Mouse (Mus musculus) kidney, postnatal 36 days (tissue): ENCODE data around the gene Adamts17.

ENCODE experiments used
- DNase-seq, 2 experiments: peaks; one replicate each; pipeline ENCODE4 v3.0.0; 2021 to 2022; ENCODE audit warnings: mixed read lengths in 2 of 2

Adamts17 gene

GRCm38 (mm10) chr7:66839463-66840007 is at the start of gene Adamts17:
Adamts17 (plus strand) TSS chr7:66839735.
- peak; percentile 96 for DNase-seq

- DNase-seq, result peak; percentile 57 to 61
These were observed 49.4 kb upstream of the Adamts17 start for GRCm38 (mm10) chr7:66789860-66790748.

GRCm38 (mm10) chr7:66791022-66791421 is 48.5 kb upstream of the Adamts17 start:
- no peak for DNase-seq

GRCm38 (mm10) chr7:66796909-66797308 is 42.6 kb upstream of the Adamts17 start:
- no peak for DNase-seq

- DNase-seq, result no peak
These were observed 42.2 kb upstream of the Adamts17 start for GRCm38 (mm10) chr7:66797345-66797744.

GRCm38 (mm10) chr7:66798826-66799225 is 40.7 kb upstream of the Adamts17 start:
- peak; percentile 4 to 11 for DNase-seq

GRCm38 (mm10) chr7:66800784-66801183 is 38.8 kb upstream of the Adamts17 start:
- DNase-seq, result no peak

- no peak for DNase-seq
These were observed 37.8 kb upstream of the Adamts17 start for GRCm38 (mm10) chr7:66801785-66802184.

- no peak for DNase-seq
These were observed 35.7 kb upstream of the Adamts17 start for GRCm38 (mm10) chr7:66803798-66804197.

GRCm38 (mm10) chr7:66806801-66807200 is 32.7 kb upstream of the Adamts17 start:
- DNase-seq, result no peak

GRCm38 (mm10) chr7:66810436-66810835 is 29.1 kb upstream of the Adamts17 start:
- DNase-seq, result no peak

GRCm38 (mm10) chr7:66811294-66811693 is 28.2 kb upstream of the Adamts17 start:
- DNase-seq, result no peak

- no peak for DNase-seq
These were observed 27.2 kb upstream of the Adamts17 start for GRCm38 (mm10) chr7:66812289-66812688.

- no peak for DNase-seq
These were observed 26.8 kb upstream of the Adamts17 start for GRCm38 (mm10) chr7:66812737-66813136.

GRCm38 (mm10) chr7:66813172-66813571 is 26.4 kb upstream of the Adamts17 start:
- DNase-seq, result no peak

- DNase-seq, result no peak
These were observed 24.0 kb upstream of the Adamts17 start for GRCm38 (mm10) chr7:66815526-66815925.

- DNase-seq, result peak; percentile 17 to 68
These were observed 19.5 kb upstream of the Adamts17 start for GRCm38 (mm10) chr7:66820034-66820433.

GRCm38 (mm10) chr7:66830803-66831202 is 8.7 kb upstream of the Adamts17 start:
- no peak for DNase-seq

GRCm38 (mm10) chr7:66831295-66831694 is 8.2 kb upstream of the Adamts17 start:
- peak in 1 of 2 experiments; percentile 71 for DNase-seq

GRCm38 (mm10) chr7:66840008-66840719 is 629 bp downstream of the Adamts17 start:
- DNase-seq, result peak; percentile 27 to 54

- no peak for DNase-seq
These were observed 1.6 kb downstream of the Adamts17 start for GRCm38 (mm10) chr7:66841165-66841564.

- DNase-seq, result peak; percentile 29 to 71
These were observed 2.5 kb downstream of the Adamts17 start for GRCm38 (mm10) chr7:66842021-66842420.

GRCm38 (mm10) chr7:66843846-66844245 is 4.3 kb downstream of the Adamts17 start:
- DNase-seq, result no peak

GRCm38 (mm10) chr7:66846582-66846981 is 7.0 kb downstream of the Adamts17 start:
- no peak for DNase-seq
